Mouse (Mus musculus): ENCODE results near the gene Celsr3. TPM values are rescaled to one million over a fixed set of nuclear protein-coding genes. Genes with fewer than 3 reads are reported as not detected.

Celsr3 gene
- total and polyA plus RNA-seq, 3 experiments = 0.03 to 0.12 TPM; not detected in 1

- TF ChIP-seq MXI1 (IDR thresholded peaks at IDR 0.05; ENCODE audit: low read depth, low read length) (peak; percentile 65), ZKSCAN1 (IDR thresholded peaks at IDR 0.05; ENCODE audit: low read depth, low read length) (no peak), MAX (IDR thresholded peaks at IDR 0.05; ENCODE audit: low read length) (peak; percentile 70; the same call in 1 of the 2 replicates), TCF12 (IDR thresholded peaks at IDR 0.05; ENCODE audit: low read depth, low read length) (peak; percentile 49), EP300 (IDR thresholded peaks at IDR 0.05; ENCODE audit: low read depth in 1 of 2, low read length in 2 of 2) (no peak), UBTF (IDR thresholded peaks at IDR 0.05; ENCODE audit: borderline replicate concordance, insufficient read depth, low read depth, low read length) (no peak), ZC3H11A (IDR thresholded peaks at IDR 0.05; ENCODE audit: low read depth, low read length) (no peak), POLR2AphosphoS5 (IDR thresholded peaks at IDR 0.05; ENCODE audit: borderline replicate concordance, low read depth, low read length) (no peak), ZMIZ1 (IDR thresholded peaks at IDR 0.05; ENCODE audit: low read depth, low read length) (peak; percentile 67; the same call in 1 of the 2 replicates), MAFK (IDR thresholded peaks at IDR 0.05; ENCODE audit: borderline replicate concordance, low read depth, low read length) (no peak), TAL1 (IDR thresholded peaks at IDR 0.05; ENCODE audit: low read length) (no peak), HCFC1 (IDR thresholded peaks at IDR 0.05; ENCODE audit: low read depth, low read length) (peak; percentile 53), CHD2 (IDR thresholded peaks at IDR 0.05; ENCODE audit: low read length) (no peak), ELF1 (IDR thresholded peaks at IDR 0.05; ENCODE audit: low read depth, low read length) (peak; percentile 26; the same call in 1 of the 2 replicates), USF1 (IDR thresholded peaks at IDR 0.05; ENCODE audit: low read depth, low read length) (peak; percentile 62), ZNF384 (IDR thresholded peaks at IDR 0.05; ENCODE audit: low read depth, low read length) (no peak), POLR2A (IDR thresholded peaks at IDR 0.05; ENCODE audit: control insufficient read depth in 1 of 2, insufficient read depth in 1 of 2, low read depth in 1 of 2, low read length in 2 of 2, poor library complexity in 1 of 2) (peak; percentile 83 to 91; a peak in 3 of 4 replicates), NELFE (IDR thresholded peaks at IDR 0.05; ENCODE audit: low read depth, low read length) (peak; percentile 88), SMC3 (IDR thresholded peaks at IDR 0.05; ENCODE audit: low read depth, low read length) (peak; percentile 34), MYB (IDR thresholded peaks at IDR 0.05; ENCODE audit: low read depth, low read length) (no peak), TBP (IDR thresholded peaks at IDR 0.05; ENCODE audit: low read depth, low read length) (no peak), BHLHE40 (IDR thresholded peaks at IDR 0.05; ENCODE audit: borderline replicate concordance, low read depth, low read length) (no peak), NRF1 (IDR thresholded peaks at IDR 0.05; ENCODE audit: insufficient read depth, low read depth, low read length, poor library complexity, severe bottlenecking) (peak; percentile 94), GATA1 (IDR thresholded peaks at IDR 0.05; ENCODE audit: low read depth, low read length) (no peak), MAZ (IDR thresholded peaks at IDR 0.05; ENCODE audit: low read depth, low read length) (peak; percentile 76; the same call in 1 of the 2 replicates), RAD21 (IDR thresholded peaks at IDR 0.05; ENCODE audit: low read depth, low read length) (peak; percentile 46), KAT2A (conservative IDR thresholded peaks at IDR 0.05; ENCODE audit: low read depth, low read length) (no peak), E2F4 (IDR thresholded peaks at IDR 0.05; ENCODE audit: borderline replicate concordance, low read depth, low read length) (no peak), CTCF (IDR thresholded peaks at IDR 0.05 in 2 of 3, conservative IDR thresholded peaks at IDR 0.05 in 1 of 3; ENCODE audit: control insufficient read depth in 1 of 3, insufficient read depth in 1 of 3, low read depth in 2 of 3, low read length in 3 of 3, poor library complexity in 1 of 3, severe bottlenecking in 1 of 3) (peak; percentile 74 to 92 (median 80)), MEF2A (IDR thresholded peaks at IDR 0.05; ENCODE audit: extremely low read depth, insufficient replicate concordance, low read depth, low read length, poor library complexity, severe bottlenecking) (no peak), POLR2AphosphoS2 (IDR thresholded peaks at IDR 0.05; ENCODE audit: low read length) (peak; percentile 57; the same call in 1 of the 2 replicates), SIN3A (IDR thresholded peaks at IDR 0.05; ENCODE audit: low read length) (peak; percentile 51)
- Histone ChIP-seq H3K4me1 (ENCODE audit: control insufficient read depth in 1 of 2, insufficient read depth in 2 of 2, low read length in 2 of 2) (peaks cover 19 to 27% of the 10 kb centered on the region in 2 experiments), H3K79me2 (ENCODE audit: control insufficient read depth, insufficient read depth, low read length, poor library complexity) (peaks cover 2% of the 10 kb centered on the region; the same call in 1 of the 2 replicates), H3K27ac (ENCODE audit: control insufficient read depth, low read depth, low read length) (peak within 1 kb of the TSS; percentile 35), H3K27me3 (ENCODE audit: control insufficient read depth in 1 of 2, insufficient read depth in 2 of 2, low read length in 2 of 2) (no peaks in the 10 kb centered on the region), H3K9me3 (replicated peaks; ENCODE audit: insufficient read depth, low read length) (no peaks in the 10 kb centered on the region), H3K4me3 (ENCODE audit: control insufficient read depth in 1 of 2, insufficient read depth in 1 of 2, low read depth in 2 of 2, low read length in 2 of 2) (peak within 1 kb of the TSS; percentile 61 to 79), H3K36me3 (ENCODE audit: control insufficient read depth in 1 of 2, insufficient read depth in 2 of 2, low read length in 2 of 2) (peaks cover 5 to 23% of the 10 kb centered on the region in 2 experiments; a peak in 3 of 4 replicates), H3K9ac (ENCODE audit: control insufficient read depth, low read depth, low read length, poor library complexity, severe bottlenecking) (peak within 1 kb of the TSS; percentile 77)
- DNase-seq (ENCODE audit: low read depth, low spot score) = peak; percentile 90
These were observed 17.9 kb upstream of the Celsr3 start, which contains the start of gene Nckipsd for GRCm38 (mm10) chr9:108808163-108808665. TSS of gene Nckipsd (plus strand) at chr9:108808368.
